Mouse (Mus musculus) lung, embryonic 14.5 days (tissue): Measurements from ENCODE around the gene Pex26. TPM values are rescaled to one million over a fixed set of nuclear protein-coding genes. Genes with fewer than 3 reads are reported as not detected.
A peak's percentile ranks its signal among the peaks of the same experiment; 100 is the strongest.

Source experiments
- ATAC-seq: fragments of 200-750 bp; cut with Nextera tagmentation; 2 replicates; pipeline ENCODE4 v1.8.0; 2017; ENCODE audit warnings: mild to moderate bottlenecking, moderate TSS enrichment, moderate library complexity; ENCODE audit not compliant: insufficient read depth
- DNase-seq: peaks from one replicate; pipeline ENCODE4 v3.0.0-alpha.2; 2015
- H3K27ac ChIP-seq: fragments of 300-500 bp; sonication (generic); 2 replicates; pipeline ENCODE4 v1.5.1; 2014; ENCODE audit warnings: low read depth, mild to moderate bottlenecking, moderate library complexity
- H3K27me3 ChIP-seq: fragments of 300-500 bp; sonication (generic); 2 replicates; pipeline ENCODE4 v1.6.1; 2014; ENCODE audit warnings: low read length, control low read depth; ENCODE audit not compliant: insufficient read depth
- H3K36me3 ChIP-seq: fragments of 300-500 bp; sonication (generic); 2 replicates; pipeline ENCODE4 v1.6.1; 2014; ENCODE audit warnings: control low read depth; ENCODE audit not compliant: insufficient read depth
- H3K4me1 ChIP-seq: fragments of 300-500 bp; sonication (generic); 2 replicates; pipeline ENCODE4 v1.6.1; 2014; ENCODE audit warnings: antibody characterized with exemption, control low read depth; ENCODE audit not compliant: insufficient read depth
- H3K4me2 ChIP-seq: fragments of 300-500 bp; sonication (generic); 2 replicates; pipeline ENCODE4 v1.6.1; 2014; ENCODE audit warnings: mild to moderate bottlenecking
- H3K4me3 ChIP-seq: fragments of 300-500 bp; sonication (generic); 2 replicates; pipeline ENCODE4 v1.5.1; 2014; ENCODE audit warnings: low read depth, low read length
- H3K9ac ChIP-seq: fragments of 300-500 bp; sonication (generic); 2 replicates; pipeline ENCODE4 v1.6.1; 2014
- H3K9me3 ChIP-seq: fragments of 300-500 bp; sonication (generic); 2 replicates; pipeline ENCODE4 v1.6.1; 2016; ENCODE audit warnings: low read depth, low read length, control low read depth
- CTCF ChIP-seq: IDR thresholded peaks from 2 replicates; pipeline ENCODE4 v1.5.1; 2016; ENCODE audit warnings: antibody characterized with exemption, low read depth
- WGBS: fragments of 180-500 bp; shearing (Covaris S2); extraction: QIAGEN DNeasy Blood & Tissue Kit; methylation state at CpG from one replicate; pipeline ENCODE4 v1.1.7; 2014; 5-methylcytosine and 5-hydroxymethylcytosine counted together
- polyA plus RNA-seq: library from polyadenylated mRNA; unstranded; fragments of >200 nt; fragmentation: Nextera tagmentation; extraction: Ambion mirVana; gene quantifications from 2 replicates; pipeline ENCODE4 v1.2.1, GENCODE M21; 2014

The Pex26 gene
- polyA plus RNA-seq, 1 experiment from 2014 or later = 8.1 TPM

DNA sequence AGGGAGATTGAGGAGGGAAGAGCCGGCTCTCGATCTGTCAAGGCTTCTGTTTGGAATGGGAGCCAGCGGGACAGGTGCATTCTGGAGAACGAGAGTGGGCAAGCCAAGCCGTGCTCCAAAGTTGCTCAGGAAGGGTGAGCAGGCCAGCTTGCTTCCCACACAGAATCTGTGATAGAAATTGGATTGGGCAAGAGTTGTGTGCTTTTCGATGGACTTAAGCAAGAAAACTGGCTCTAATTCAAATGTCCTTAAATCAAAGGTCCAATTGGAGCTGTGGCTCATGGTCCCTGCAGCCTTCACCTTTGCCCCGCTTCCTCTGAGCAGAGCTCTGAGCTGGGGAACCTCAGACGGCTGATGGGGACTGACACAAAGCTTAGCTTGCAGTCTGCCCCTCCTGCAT lies 40.0 kb upstream of the Pex26 start:
- no peak overlapping the region for H3K27ac ChIP-seq
- ATAC-seq = no peak
- H3K4me3 ChIP-seq = no peak overlapping the region
- TF ChIP-seq CTCF = no peak
- WGBS = 75% methylated on average over 8 of the region's 8 CpGs
- no peak for DNase-seq
- H3K4me2 ChIP-seq = no peak overlapping the region
- no peaks in the 10 kb centered on the region for H3K27me3 ChIP-seq
- no peaks in the 10 kb centered on the region for H3K36me3 ChIP-seq
- peaks cover 29% of the 10 kb centered on the region for H3K4me1 ChIP-seq
- H3K9me3 ChIP-seq = no peaks in the 10 kb centered on the region
- H3K9ac ChIP-seq = no peak overlapping the region

DNA sequence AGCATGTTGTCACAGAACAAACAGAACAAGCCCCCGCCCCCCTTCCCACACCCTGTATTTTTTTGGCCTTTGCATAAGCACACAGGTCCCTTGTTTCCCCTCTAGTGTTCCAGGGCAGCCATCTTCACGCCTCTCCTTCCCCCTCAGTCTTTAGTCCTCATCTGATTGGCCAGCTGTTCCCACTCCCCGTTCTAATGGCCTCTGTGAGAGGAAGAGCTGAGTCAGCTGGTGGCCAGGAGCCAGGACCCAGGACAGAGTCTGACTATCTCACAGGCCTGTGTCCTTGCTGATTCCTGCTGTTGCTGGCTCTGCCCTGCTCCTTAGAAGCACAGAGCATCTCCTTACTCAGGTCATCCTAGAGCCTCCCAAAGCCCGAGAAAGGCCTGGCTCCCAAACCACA lies 39.4 kb upstream of the Pex26 start:
- no peak for TF ChIP-seq CTCF
- DNase-seq (peak; percentile 93), ATAC-seq (peak; percentile 86)
- H3K27me3 ChIP-seq = no peaks in the 10 kb centered on the region
- H3K9me3 ChIP-seq = no peaks in the 10 kb centered on the region
- no peaks in the 10 kb centered on the region for H3K36me3 ChIP-seq
- H3K4me3 ChIP-seq = no peak overlapping the region
- 37% methylated on average over 4 of the region's 4 CpGs for WGBS
- peak overlapping the region; percentile 47; the same call in 1 of the 2 replicates for H3K27ac ChIP-seq
- peaks cover 29% of the 10 kb centered on the region for H3K4me1 ChIP-seq
- H3K9ac ChIP-seq = no peak overlapping the region
- no peak overlapping the region for H3K4me2 ChIP-seq

DNA sequence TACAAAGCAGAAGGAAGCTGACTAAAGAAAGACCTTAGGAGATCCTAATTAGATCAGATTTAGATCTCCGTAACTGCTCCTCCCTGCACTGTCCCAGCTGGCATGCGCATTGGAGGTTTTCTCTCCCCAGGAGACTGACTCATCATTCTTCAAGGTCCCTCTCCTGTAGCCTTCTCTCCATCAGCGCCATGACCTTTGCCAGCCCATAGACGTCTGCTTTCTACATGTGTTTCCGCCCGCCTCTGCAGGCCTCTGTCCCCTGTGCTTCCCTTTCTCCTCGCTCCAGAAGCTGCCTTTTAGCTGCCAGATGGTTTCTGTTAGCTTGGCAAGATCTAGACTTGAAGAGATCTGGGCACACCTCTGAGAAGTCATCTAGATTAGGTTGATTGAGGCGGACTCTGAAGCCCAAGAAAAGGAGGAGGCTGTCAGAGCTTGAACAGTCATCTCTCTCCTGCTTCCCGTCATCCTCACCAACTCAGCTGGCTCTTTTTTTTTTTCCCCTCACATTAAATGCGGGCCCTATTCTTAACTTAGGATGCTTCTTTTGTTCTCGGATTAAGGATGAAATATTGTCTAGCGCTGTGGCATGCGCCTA lies 38.4 kb upstream of the Pex26 start:
- Histone ChIP-seq H3K9me3 (no peaks in the 10 kb centered on the region), H3K4me1 (peaks cover 29% of the 10 kb centered on the region), H3K4me3 (no peak overlapping the region), H3K9ac (no peak overlapping the region), H3K4me2 (no peak overlapping the region), H3K27me3 (no peaks in the 10 kb centered on the region), H3K27ac (peak overlapping the region; percentile 47; the same call in 1 of the 2 replicates), H3K36me3 (no peaks in the 10 kb centered on the region)
- TF ChIP-seq CTCF = no peak
- 61% methylated on average over 13 of the region's 13 CpGs for WGBS
- DNase-seq = peak; percentile 57
- no peak for ATAC-seq

DNA sequence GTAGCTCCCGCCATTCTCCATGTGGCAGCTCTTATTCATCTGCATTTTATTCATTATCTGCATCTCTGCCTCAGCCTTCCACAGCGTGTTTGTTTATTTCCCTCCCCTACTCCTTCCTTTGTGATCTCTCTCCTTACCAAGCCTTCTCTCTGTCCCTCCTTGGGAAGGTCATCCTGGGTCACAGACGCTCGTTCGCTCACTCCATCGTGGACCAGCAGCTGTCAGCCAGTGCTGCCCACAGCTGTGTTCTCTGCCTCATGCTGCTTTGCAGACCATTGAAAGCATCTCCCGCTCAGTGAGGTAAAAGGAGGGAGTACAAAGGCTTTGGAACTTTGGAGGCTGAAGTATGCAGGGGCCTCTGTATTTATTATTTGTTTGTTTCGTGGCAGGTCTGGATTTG lies 37.6 kb upstream of the Pex26 start:
- Histone ChIP-seq H3K4me3 (no peak overlapping the region), H3K36me3 (no peaks in the 10 kb centered on the region), H3K4me2 (no peak overlapping the region), H3K4me1 (peaks cover 29% of the 10 kb centered on the region), H3K9me3 (no peaks in the 10 kb centered on the region), H3K9ac (no peak overlapping the region), H3K27me3 (no peaks in the 10 kb centered on the region), H3K27ac (peak overlapping the region; percentile 7; the same call in 1 of the 2 replicates)
- ATAC-seq = no peak
- no peak for TF ChIP-seq CTCF
- WGBS = 42% methylated on average over 8 of the region's 8 CpGs
- peak; percentile 24 for DNase-seq

DNA sequence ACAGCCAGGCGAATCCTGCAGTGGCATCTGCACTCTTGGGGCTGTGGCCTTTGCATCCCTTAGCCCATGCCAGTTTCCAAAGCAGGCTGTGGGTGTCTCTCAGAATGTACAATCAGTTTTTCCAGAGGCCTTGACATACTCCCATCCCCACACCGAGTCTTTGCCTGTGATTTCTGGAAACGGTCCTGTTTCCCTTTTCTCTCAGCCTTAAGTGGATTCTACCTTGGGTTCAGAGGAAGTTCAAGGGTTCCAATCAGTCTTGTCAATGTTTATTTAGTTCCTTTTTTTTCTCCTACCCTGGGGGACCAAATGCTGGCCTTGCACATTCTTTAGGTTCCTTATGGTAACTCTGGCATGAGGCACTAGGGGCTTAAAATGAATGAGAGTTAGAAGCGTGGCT lies 36.7 kb upstream of the Pex26 start:
- 21% methylated on average over 4 of the region's 4 CpGs for WGBS
- Histone ChIP-seq H3K9ac (no peak overlapping the region), H3K9me3 (no peaks in the 10 kb centered on the region), H3K27ac (no peak overlapping the region; the same call in 1 of the 2 replicates), H3K36me3 (no peaks in the 10 kb centered on the region), H3K4me1 (peaks cover 34% of the 10 kb centered on the region), H3K4me2 (peak overlapping the region; percentile 15; the same call in 1 of the 2 replicates), H3K27me3 (no peaks in the 10 kb centered on the region), H3K4me3 (no peak overlapping the region)
- TF ChIP-seq CTCF = peak; percentile 16; the same call in 1 of the 2 replicates
- peak; percentile 48; the same call in 1 of the 2 replicates for ATAC-seq
- DNase-seq = peak; percentile 80

DNA sequence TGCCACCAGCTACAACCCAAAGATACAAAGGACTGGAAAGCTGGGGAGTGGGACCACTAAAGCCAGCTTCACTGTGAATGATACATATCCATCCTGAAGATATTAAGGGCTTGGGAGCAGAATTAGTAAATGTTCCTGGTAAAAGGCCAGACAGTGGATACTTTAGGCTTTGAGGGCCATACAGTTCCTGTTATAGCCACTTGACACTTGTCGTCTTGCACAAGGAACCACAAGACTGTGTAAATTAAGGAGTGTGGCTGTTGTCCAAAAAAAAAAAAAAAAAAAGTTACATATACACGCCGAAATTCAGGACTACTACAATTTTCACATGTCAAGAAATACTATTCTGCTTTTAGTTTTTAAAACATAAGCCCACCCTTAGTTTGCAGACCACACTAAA lies 35.1 kb upstream of the Pex26 start:
- ATAC-seq = no peak
- H3K27ac ChIP-seq = no peak overlapping the region
- H3K4me2 ChIP-seq = no peak overlapping the region
- WGBS = 24% methylated on average over 3 of the region's 3 CpGs
- H3K9me3 ChIP-seq = no peaks in the 10 kb centered on the region
- H3K27me3 ChIP-seq = no peaks in the 10 kb centered on the region
- no peak for TF ChIP-seq CTCF
- peak; percentile 43 for DNase-seq
- H3K4me1 ChIP-seq = peaks cover 37% of the 10 kb centered on the region
- H3K4me3 ChIP-seq = no peak overlapping the region
- no peaks in the 10 kb centered on the region for H3K36me3 ChIP-seq
- H3K9ac ChIP-seq = no peak overlapping the region

DNA sequence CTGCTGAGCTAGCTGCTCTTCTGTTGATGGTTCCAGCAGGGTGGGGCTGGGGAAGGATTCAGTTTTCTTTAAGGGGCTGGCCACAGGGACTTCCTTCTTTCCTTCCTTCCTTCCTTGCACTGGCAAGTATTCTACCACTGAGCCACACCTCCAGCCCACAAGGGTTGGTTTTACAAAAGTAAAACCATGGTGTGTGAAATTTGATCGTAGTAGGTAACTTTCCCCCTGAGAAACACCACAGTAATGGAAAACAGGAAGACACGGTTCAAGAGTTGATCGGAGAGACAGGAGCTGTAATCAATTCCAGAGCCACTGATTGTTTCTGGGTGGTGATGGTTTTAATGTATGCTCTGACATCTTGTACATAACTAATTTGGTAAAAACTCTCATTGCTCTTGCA lies 34.0 kb upstream of the Pex26 start:
- DNase-seq = no peak
- H3K4me3 ChIP-seq = no peak overlapping the region
- H3K4me1 ChIP-seq = peaks cover 29% of the 10 kb centered on the region
- no peaks in the 10 kb centered on the region for H3K36me3 ChIP-seq
- no peak overlapping the region for H3K4me2 ChIP-seq
- H3K9ac ChIP-seq = no peak overlapping the region
- no peaks in the 10 kb centered on the region for H3K27me3 ChIP-seq
- H3K27ac ChIP-seq = no peak overlapping the region
- TF ChIP-seq CTCF = no peak
- 78% methylated on average over 3 of the region's 3 CpGs for WGBS
- no peak for ATAC-seq
- H3K9me3 ChIP-seq = no peaks in the 10 kb centered on the region

DNA sequence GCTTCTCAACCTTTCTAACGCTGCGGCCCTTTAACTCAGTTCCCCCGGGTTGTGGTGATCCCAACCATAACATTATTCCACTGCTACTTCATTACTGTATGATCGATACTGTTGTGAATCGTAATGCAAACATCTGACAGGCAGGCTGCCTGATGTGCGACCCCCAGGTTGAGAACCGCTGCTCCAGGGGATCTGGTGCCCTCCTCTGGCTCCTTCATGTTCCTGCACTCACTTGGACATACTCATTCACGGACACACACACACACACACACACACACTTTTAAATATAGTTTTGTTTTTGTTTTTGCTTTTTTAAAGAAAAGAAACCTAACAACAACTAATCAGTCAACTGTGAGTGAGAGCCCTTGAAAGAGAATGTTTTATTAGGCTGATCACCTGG lies 33.3 kb upstream of the Pex26 start:
- TF ChIP-seq CTCF = 0 out of 2 replicates have a peak, but pooled peaks have one; percentile 4
- DNase-seq (no peak), ATAC-seq (no peak)
- Histone ChIP-seq H3K27me3 (no peaks in the 10 kb centered on the region), H3K27ac (no peak overlapping the region), H3K9ac (no peak overlapping the region), H3K4me3 (no peak overlapping the region), H3K36me3 (no peaks in the 10 kb centered on the region), H3K9me3 (no peaks in the 10 kb centered on the region), H3K4me1 (peaks cover 27% of the 10 kb centered on the region), H3K4me2 (no peak overlapping the region)
- 90% methylated on average over 8 of the region's 8 CpGs for WGBS
